Mouse (Mus musculus) embryonic fibroblast, embryonic 13.5 days (primary cell): ENCODE measurements at regions not wholly inside any gene's neighbourhood (a gene's known extent, or its start where the extent isn't known, plus 50 kb on each side); places are given as distances from the start of the nearest gene placed in this dataset.

Experiments
- H3K27ac ChIP-seq: 2 replicates; pipeline ENCODE4 v1.5.1; 2012; ENCODE audit warnings: low read length, control low read depth, inconsistent platforms; ENCODE audit not compliant: insufficient read depth
- H3K4me1 ChIP-seq: 2 replicates; pipeline ENCODE4 v1.6.1; 2011; ENCODE audit warnings: low read length; ENCODE audit not compliant: control insufficient read depth, insufficient read depth
- H3K4me3 ChIP-seq: 2 replicates; pipeline ENCODE4 v1.5.1; 2011; ENCODE audit warnings: mild to moderate bottlenecking, control low read depth, low read length; ENCODE audit not compliant: insufficient read depth
- CTCF ChIP-seq: IDR thresholded peaks from 2 replicates; pipeline ENCODE4 v1.5.1; 2011; ENCODE audit warnings: mild to moderate bottlenecking, control low read depth, low read length, moderate library complexity, borderline replicate concordance; ENCODE audit not compliant: insufficient read depth
- POLR2A ChIP-seq: IDR thresholded peaks from 2 replicates; pipeline ENCODE4 v1.6.1; 2011; ENCODE audit warnings: low read depth, mild to moderate bottlenecking, control low read depth, low read length, moderate library complexity

GRCm38 (mm10) chr12:12643247-12643963, 298.3 kb downstream of the Mycn start:
- no peaks in the 10 kb centered on the region for H3K4me1 ChIP-seq
- H3K4me3 ChIP-seq: no peak overlapping the region
- H3K27ac ChIP-seq: no peak overlapping the region
- no peak for TF ChIP-seq POLR2A
- no peak for TF ChIP-seq CTCF

- Histone ChIP-seq H3K27ac (no peak overlapping the region), H3K4me3 (no peak overlapping the region), H3K4me1 (no peaks in the 10 kb centered on the region)
- TF ChIP-seq POLR2A (no peak), CTCF (no peak)
Measured at GRCm38 (mm10) chr12:12635308-12635707, 306.4 kb downstream of the Mycn start.

GRCm38 (mm10) chr12:12627597-12627996, 314.1 kb downstream of the Mycn start:
- Histone ChIP-seq H3K4me3 (no peak overlapping the region), H3K27ac (no peak overlapping the region), H3K4me1 (no peaks in the 10 kb centered on the region)
- TF ChIP-seq POLR2A: no peak
- no peak for TF ChIP-seq CTCF

GRCm38 (mm10) chr12:12625788-12626187, 315.9 kb downstream of the Mycn start:
- H3K4me1 ChIP-seq: no peaks in the 10 kb centered on the region
- H3K4me3 ChIP-seq: no peak overlapping the region
- H3K27ac ChIP-seq: no peak overlapping the region
- TF ChIP-seq POLR2A (no peak), CTCF (no peak)

GRCm38 (mm10) chr12:12622712-12623292, 318.9 kb downstream of the Mycn start:
- Histone ChIP-seq H3K27ac (no peak overlapping the region), H3K4me3 (no peak overlapping the region), H3K4me1 (no peaks in the 10 kb centered on the region)
- TF ChIP-seq POLR2A: no peak
- peak; percentile 63; the same call in 1 of the 2 replicates for TF ChIP-seq CTCF

- H3K27ac ChIP-seq: no peak overlapping the region
- no peaks in the 10 kb centered on the region for H3K4me1 ChIP-seq
- H3K4me3 ChIP-seq: no peak overlapping the region
- TF ChIP-seq CTCF (no peak), POLR2A (no peak)
Measured at GRCm38 (mm10) chr12:12621506-12621905, 320.2 kb downstream of the Mycn start.

GRCm38 (mm10) chr12:12620316-12620715, 321.4 kb downstream of the Mycn start:
- TF ChIP-seq CTCF (no peak), POLR2A (no peak)
- H3K27ac ChIP-seq: no peak overlapping the region

GRCm38 (mm10) chr12:12619431-12619830, 322.3 kb downstream of the Mycn start:
- TF ChIP-seq POLR2A (no peak), CTCF (no peak)
- H3K4me1 ChIP-seq: no peaks in the 10 kb centered on the region
- H3K27ac ChIP-seq: no peak overlapping the region
- H3K4me3 ChIP-seq: no peak overlapping the region

More at GRCm38 (mm10) chr12:12620316-12620715, 321.4 kb downstream of the Mycn start:
- Histone ChIP-seq H3K4me3 (no peak overlapping the region), H3K4me1 (no peaks in the 10 kb centered on the region)

- Histone ChIP-seq H3K4me3 (no peak overlapping the region), H3K27ac (no peak overlapping the region), H3K4me1 (no peaks in the 10 kb centered on the region)
- TF ChIP-seq POLR2A (no peak), CTCF (no peak)
Measured at GRCm38 (mm10) chr12:12612520-12612919, 329.2 kb downstream of the Mycn start.

GRCm38 (mm10) chr12:12610861-12611260, 330.9 kb downstream of the Mycn start:
- no peak overlapping the region for H3K4me3 ChIP-seq
- TF ChIP-seq POLR2A: no peak
- TF ChIP-seq CTCF: no peak
- H3K4me1 ChIP-seq: no peaks in the 10 kb centered on the region
- no peak overlapping the region for H3K27ac ChIP-seq
